Mouse (Mus musculus) natural killer cell, adult 2 months (primary cell): ENCODE data around the gene Leo1.

ENCODE experiments used
- DNase-seq, 2 experiments: peaks; one replicate each; pipeline ENCODE4 v3.0.0; 2022; ENCODE audit warnings: low spot score in 2 of 2

Gene Leo1

DNA sequence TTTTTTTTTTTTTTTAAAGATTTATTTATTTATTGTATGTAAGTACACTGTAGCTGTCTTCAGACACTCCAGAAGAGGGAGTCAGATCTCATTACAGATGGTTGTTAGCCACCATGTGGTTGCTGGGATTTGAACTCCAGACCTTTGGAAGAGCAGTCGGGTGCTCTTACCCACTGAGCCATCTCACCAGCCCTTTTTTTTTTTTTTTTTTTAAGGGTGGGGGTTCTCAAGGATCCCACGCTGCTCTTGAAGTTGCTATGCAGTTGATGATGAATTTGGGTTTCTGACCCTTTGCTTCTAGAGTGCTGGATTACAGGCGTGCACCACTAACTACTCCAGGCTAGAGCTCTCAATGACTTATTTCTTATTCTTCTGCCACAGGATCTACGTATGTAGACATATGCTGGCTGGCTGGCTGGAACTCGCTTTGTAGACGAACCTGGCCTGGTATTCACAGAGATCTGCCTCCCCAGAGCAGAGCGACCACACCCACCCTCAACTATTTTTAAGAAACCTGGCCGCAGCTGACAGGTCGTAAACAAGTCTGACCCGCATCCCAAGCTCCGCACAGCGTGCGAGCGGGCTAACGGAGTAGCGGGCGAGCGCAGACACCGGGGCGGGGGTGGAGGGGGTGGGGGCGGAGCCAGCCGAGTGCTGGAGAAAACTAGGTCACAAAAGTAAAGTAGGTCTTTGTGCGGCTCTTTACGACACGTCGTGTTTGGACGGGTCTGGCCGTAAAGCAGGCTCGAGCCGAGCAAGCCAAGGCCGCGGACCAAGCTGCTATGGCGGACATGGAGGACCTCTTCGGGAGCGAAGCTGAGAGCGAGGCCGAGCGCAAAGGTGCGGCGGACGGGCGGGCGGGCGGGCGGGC, at the start of gene Leo1:
Gene Leo1, plus strand, starts transcription at position 729 of the 871 bp plus-strand sequence.
- DNase-seq: peak; percentile 78 to 83

DNA sequence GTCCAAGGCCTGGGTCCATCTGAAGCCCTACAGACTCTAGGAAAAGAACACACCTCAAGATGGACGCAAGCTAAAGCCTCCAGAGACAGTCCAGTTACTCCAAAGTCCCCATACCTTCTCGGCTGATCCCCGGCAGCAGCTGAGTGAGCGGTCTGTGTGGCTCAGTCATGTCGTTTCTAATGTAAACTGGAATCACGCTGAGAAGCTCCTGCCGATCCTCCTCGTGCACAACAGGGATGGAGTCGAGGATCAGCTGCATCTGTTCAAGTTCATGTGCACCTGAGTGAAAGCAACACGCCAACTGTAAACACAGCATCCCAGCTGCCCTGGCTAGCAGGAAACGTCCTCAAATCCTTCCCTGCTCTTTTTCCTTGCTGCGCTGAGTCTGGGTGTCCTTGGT, 48.1 kb upstream of the Leo1 start:
- DNase-seq: no peak

DNA sequence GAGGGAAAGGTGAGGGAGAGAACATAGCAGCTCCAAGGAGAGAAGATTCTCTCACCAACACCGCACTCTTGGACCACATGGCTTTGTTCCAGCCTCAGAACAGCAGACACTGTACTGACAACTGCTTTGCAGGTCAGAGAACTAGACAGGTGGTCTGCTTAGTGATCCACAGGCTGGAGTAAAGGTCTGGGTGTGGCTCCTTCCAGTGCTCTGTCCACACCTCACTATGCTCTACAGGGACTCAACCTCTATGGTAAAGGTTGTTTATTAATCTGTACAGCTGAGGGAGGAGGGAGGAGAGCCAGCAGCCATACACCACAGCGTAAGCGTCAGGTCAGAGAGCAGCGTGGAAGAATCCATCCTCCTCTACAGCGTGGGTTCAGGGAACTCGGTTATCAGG, 45.4 kb upstream of the Leo1 start:
- DNase-seq: no peak

DNA sequence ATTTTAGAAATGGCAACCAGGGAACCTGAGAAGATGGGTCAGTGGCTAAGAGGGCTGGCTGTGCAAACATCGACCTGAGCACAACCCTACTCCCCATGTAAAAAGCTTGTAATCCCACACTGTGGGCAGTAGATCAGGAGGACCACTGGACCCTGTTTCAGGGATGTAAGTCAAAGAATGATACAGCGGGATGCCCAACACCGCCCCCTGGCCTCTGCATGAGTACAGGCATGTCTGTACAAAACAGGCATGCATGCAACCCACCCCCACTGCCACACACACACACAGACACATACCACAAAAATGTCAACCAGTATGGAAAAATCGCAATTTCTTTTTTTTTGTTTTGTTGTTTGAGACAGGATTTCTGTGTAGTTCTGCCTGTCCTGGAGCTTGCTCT, 42.3 kb upstream of the Leo1 start:
- DNase-seq: no peak

DNA sequence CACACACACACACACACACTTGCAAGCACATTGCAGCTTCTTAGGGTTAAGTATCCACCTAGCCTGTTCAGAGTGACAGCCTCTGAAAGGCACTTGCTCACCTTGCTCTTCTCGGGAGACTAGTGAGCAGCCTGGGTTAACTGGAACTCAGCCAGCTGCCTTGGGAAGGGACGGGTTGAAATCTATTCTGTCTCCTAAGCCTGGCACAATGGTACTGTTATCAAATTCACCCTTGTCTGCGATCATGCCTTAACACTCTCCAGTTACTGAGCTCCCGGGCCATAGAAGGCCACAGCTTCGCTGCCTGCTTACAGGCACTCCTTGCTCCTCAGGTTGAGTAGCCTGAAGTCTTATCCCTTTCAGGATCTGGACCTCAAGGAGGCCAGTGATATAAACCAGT, 40.7 kb upstream of the Leo1 start:
- no peak for DNase-seq

DNA sequence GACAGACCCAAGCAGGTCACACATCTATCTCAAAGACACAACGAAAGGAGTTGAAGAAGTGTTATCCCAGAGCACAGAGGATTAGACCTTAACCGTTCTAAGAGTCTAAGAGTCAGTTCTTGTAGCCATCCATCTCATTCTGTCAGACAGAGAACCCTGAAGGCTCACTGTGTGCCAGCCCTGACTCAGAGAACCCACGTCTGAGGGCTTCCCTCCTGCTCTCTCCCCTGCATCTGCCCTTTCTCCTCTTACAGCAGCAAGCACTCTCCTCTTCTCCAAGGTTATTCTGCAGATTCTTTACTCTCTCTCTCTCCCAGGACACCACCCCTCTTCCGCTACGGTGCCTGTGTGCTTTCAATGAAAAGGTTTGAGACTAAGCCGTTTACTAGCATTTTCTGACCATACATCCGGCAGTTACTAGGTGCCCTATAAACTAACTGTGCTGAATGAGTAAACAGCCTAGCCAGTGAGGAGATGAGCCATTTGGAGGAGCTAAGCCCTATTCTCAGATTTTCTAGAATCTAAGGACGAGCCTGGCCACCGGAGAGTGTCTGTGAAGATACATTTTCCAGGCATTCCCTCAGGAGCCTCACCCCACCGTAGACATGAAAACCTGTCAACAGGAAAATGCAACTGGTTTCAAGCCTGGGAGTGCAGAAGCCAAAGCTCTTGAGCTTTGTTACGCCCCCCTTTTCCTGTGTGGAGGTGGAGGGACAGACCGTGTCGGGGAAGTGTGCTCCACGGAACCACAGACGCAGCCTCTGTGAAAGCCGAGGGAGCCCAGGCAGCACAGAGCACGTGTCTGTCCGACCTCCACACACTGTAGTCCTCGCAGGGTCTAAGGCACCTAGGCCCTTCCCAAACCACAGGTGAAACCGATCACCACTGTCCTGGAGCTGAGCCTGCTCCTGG, 39.5 kb upstream of the Leo1 start:
- peak; percentile 28 to 31 for DNase-seq

DNA sequence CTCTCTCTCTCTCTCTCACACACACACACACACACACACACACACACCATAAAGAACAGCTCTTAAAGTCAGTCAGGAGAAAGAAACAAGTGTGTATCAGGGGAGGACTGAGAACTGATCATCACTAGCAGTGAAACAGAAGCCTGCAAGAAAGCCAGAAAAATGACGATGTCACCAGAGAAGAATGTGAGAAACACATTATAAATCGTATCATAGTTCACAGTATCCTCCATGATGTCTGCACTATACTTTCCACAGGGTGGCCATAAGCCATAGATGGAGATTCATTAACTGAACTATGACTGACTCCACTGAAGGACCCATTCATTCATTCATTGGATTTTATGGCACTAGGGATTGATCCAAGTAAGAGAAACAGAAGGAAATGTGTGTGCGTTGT, 37.8 kb upstream of the Leo1 start:
- no peak for DNase-seq

DNA sequence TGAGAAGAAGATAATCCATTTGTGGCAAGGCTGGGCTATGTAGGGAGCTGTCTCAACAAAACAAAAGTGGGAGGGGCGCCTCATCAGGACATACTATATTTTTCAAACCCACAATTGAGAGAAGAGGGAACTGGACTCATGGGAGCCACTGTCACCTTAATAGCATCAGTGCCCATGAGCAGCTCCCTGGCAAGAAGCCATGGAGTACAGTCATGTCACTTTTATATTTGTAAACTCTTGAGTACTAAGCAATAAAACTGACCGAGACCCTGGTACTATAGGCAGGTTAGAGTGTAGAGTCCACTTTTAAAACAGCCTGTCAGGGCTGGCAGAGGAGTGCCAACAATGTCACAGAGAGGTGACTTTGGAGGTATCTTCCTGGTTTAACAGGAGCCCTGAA, 35.2 kb upstream of the Leo1 start:
- DNase-seq: no peak

DNA sequence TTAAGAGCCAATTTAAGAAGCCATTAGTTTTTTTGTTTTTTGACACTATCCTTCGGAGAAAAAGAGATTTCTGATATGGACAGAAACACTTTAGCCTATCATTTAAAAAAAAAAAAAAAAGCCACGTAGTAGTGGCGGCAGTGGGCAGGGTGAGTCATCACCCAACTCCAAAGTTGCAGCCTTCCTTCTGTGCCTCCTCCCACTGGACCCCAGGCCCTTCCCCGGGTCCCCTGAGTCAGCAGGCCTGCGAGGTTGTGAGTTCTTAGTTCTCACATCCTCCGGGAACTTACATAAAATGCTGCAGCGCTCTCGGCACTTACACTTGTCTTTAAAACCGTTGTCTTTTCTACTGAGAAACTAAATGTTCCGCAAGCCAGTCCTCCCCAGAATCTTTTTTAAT, 33.5 kb upstream of the Leo1 start:
- peak; percentile 69 to 75 for DNase-seq

DNA sequence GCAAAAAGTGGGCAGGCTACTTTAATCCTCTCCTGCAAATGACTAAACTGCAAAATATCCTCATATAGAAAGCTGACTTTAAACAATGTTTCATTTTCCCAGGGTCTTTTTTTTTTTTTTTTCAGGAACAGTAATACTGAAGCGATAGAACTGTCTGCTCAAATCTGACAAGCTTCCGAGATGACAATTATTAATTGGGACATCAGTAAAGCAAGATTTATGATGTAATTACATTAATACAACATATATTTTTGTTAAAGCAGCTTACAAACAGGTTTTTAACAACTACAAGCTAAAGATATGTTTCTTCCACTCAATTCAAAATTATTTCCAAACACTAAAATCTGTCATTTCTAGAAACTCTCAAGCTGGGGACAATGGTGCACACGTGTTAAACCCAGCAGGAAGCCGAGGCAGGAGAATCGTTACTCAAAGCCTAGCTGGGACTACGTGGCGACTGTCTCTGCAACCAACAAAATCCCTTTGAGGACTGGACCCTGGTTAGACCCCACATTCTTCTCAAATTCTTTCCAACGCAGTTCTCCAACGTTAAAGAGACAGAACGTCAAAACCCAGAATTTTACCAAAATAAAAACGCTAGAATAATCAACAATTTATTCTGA, 33.0 kb upstream of the Leo1 start:
- no peak for DNase-seq

DNA sequence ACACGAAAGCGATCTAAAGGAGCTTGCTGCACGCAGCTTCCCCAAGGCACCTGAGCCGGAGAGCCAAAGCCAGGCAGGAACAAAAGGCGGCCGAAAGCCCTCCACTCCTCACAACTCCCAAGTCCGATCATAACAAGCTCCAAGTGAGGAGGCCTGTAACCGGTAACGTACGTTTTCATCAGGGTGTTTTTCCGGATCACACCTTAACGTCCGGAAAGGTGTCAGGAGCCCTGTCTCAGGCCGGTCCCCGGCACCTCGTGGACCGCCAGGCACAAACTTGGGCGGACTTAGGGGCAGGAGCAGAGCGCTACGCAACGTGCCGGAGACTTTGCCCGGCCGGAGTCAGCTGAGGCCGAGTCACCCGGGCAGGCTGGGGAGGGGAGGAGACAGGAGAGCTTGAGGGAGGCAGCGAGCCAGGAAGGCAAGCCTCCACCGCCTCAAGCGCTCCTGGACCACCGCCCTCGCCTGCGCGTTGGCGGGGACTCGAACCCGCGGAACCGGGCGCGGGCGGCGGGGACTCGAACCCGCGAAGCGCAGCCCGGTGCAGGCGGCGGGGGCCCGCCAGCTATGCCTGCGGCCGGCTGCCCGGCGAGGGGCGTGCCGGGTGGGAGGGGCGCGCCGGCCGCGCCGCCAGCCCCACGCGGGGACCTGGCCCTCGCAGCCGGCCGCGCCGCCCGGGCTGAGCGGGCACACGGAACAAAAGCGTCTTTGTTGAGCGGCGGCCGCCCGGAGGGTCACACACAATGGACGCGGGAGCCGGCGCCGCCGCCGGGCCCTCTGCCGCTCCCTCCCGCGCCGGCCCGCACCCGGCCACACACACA, 32.1 kb upstream of the Leo1 start:
- DNase-seq: peak; percentile 80

DNA sequence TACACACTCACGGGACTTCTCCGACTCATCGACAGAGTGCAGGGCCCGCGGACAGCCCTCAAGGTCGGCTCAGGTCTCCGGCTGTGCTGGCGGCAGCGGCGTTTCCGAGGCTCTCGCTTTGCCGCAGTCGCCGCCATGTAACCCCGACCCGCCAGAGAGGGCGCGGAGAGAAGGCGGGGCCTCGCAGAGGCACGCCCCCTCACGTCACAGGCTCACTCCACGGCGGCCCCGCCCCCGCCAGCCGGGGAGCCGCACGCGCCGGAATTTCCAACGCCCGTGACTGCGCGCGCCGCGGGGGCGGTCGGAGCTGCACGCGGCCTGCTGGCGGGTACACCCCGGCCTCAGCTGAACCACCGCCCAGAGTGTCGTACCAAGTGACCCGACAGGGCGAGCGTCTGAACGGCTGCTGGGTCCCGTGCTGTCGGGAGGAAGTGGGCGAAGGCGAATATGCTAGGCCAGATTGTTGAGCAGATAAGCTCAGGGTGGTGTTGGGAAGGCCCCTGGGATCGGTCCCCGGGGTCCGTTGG, 31.4 kb upstream of the Leo1 start, which contains the start of gene Mapk6:
Gene Mapk6, minus strand, starts transcription at position 154 of the 527 bp plus-strand sequence.
- peak; percentile 99 for DNase-seq

DNA sequence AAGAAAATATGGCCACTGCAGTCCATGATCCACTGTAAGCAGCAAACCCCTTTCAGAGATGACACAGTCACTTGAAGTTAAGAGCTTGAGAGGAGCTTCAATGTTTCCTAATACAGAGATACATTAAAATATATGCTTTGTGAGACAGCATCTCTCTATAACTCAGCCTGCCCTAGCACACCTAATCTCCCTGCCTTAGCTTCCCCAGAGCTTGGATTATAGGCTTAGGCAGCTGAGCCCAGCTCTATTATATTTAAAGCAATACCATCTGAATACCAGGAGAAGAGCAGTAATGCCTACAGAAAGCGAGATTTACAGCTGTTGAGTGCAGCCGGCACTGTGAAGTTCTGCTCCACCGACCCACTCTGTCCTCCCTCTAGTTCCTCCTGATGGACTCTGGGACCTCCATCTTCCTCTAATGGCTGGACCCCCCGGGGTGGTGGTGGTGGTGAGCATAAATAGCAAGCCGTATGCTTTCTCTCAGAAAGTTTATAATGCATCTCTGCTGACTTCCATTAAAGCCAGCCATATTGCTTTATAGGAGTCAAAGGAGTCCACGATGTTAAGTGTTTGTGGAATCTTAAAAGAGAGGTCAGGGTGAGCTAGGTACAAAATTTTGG, 30.3 kb upstream of the Leo1 start:
- DNase-seq: no peak

DNA sequence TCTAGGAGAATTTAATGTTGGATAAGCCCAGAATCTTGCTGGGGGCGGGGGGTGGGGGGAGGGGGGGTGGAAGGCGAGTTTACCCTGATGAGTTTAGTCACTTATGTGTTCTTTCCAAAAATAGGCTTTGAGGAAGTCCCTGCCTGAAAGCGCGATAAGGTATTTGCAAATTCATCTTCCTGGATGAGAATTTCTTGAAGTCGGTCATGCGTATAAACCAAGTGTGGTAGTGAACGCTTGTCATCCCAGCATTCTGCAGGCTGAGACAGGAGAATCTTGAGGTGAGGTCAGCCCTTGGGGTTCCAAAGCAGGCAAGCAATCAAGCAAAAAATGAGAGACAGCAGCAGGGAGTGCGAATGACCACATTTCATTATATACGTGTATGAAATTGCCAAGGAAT, 29.7 kb upstream of the Leo1 start:
- DNase-seq: peak in 1 of 2 experiments; percentile 27

DNA sequence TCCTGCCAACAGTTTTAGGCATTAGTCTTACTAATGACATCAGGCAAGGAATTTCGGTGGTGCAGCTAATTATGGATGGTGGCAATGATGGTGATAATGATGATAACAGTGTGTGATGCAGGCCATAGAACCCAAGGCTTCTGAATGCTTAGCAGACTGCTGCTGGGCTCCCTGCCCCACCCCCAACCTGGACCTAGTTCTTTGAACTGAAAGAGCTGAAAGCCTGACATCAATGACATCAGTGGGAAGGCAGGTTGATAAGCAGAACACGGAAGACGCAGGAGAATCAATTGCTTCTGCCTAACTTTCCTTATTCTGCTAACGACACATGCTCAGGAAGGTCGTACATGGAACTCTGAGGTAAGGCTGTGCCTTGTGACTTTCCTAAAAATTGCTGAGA, 28.1 kb upstream of the Leo1 start:
- no peak for DNase-seq

DNA sequence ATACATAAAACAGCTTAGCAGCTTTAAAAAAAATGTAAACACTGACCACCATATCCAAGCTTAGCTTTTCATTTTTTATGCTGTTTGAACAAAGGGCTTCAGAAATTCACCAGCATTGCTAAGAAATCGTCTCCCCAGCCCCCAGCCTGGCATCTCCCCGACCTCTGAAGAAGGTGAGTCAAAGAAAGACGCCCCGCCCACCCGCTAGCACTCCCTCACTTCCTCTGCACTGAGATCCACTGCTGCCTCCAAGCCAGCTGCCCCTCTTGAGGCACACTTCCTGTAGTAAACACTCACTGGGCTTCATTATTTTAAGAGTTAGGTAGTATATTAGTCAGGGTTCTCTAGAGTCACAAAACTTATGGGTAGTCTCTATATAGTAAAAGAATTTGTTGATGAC, 27.1 kb upstream of the Leo1 start:
- DNase-seq: peak; percentile 61 to 66

DNA sequence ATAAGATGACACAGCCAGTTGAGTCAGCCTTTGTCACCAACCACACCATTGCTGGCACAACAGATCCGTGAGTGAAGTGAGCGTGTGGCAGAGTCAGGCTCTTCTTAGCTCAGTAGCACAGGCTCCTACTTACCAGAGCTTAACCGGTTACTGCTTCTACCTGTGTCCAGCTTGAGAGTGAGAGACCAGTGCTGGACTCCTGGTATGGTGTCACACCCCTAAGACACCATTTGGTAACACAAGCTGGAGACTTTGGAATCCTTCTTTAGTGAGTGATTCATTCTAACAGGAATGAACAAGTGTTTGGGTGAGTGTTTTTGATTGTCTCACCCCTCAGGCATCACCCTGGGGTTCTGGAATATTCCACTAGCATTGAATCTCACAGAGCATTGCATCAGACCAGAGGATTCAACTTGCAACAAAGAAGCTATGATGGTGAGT, 19.1 kb upstream of the Leo1 start:
- no peak for DNase-seq

DNA sequence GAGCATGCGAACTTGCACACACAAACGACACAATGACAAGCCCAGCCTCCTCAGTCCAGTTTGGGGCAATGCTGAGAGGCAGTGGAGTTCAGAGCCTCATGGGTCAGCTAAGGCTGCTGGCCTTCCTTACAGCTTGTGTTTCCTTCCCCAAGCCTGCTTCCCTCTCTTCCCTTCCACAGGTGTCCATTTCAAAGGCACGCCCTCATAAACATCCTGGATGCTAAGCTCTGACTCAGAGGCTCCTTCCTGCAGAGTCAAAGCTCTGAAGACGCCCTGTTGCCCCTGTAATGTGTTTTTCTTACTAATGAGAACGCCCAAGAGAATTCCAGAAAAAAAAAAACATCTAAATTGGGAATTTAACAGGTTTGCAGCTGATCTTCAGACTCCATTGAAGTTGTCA, 17.6 kb upstream of the Leo1 start:
- DNase-seq: no peak

DNA sequence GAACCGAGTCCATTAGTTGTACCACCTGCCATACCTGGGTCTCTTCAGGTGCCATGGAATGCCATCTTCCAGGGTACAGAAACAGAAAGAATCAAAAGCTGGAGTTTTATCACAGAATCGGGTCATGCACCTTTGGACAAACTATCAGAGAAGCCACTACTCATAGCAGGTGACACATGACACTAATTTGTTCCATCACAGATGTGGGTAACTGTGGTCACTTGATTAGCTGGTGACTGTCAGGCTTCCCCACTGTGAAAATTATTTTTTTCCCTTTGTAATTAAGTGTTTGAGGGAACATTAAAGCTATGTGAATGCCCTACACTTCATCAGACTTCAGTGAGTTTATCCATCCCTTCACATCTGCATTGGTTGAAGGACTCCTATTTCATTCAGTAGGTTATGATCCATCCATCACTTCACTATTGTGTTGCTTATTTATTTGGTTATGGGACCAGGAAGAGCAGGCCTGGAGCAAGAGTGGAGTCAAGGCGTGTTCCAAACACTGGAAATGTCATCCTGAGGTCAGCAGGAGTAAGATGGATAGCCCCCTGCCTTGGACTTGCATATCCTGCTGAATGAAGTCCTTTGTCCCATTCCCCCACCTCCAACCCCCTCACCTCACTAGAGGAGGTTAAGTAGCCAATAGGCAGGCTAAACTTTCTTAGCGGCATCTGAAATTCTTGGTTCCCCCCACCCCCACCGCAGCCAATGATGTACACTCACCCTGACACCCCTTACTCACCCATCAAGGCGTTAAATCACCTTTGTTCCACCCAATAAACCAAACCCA, 16.8 kb upstream of the Leo1 start:
- no peak for DNase-seq
